Mouse (Mus musculus): Measurements from ENCODE around the gene Celsr2. TPM values are rescaled to one million over a fixed set of nuclear protein-coding genes. Genes with fewer than 3 reads are reported as not detected.

Celsr2 gene
- 9.5 and 11.0 TPM in 2 replicates for polyA plus RNA-seq (2016; fragmentation: Nextera tagmentation; extraction: Ambion mirVana)

DNA sequence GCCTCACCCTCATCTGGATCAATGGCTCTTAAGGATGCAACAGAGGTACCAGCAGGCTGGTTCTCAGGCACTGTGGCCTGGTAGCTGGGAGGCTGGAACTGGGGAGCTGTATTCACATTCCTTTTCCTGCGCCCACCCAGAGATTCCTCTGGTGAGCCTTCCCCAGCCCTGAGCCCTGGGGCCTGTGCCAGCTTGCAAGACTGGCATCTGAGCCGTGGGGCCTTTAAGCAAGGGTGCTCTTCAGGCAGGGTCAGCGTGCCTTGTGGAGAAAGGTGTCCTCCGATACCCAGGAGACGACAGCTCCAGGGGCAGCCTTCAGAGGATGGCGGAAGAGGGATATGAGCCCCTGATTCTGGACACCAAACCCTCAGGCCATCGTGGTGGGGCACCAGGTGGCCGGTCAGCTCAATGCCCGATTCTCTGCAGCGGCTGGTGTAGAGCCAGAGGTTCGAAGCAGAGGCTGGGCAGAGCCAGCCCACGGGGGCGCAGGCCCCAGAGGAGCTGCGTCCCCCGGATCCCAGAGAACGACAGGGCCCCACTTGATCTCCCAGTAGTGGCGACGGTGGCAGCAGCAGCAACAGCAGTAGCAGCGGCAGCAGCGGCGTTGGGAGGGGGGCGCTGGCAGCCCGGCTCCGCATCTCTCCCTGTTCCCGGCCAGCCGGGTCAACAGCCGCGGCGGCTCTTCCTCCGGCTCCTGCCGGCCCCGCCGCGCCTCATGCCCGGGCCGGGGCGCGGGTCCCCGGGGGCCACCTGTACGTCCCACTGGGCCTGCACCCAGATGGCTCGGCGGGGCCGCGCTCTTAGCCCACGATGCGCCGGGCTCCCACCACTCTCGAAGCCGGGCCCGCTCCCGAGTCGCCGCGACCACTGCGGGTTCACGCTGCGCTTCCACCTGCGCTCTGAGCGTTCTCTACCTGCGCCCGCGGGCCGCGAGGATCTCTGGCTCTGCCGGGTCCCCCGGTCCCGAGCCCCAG is at the start of gene Celsr2:
Celsr2 (minus strand) TSS at position 696 of the 974 bp plus-strand sequence.
- 0 out of 2 replicates have a peak, but pooled peaks have one; percentile 6 for ATAC-seq (ENCODE audit: insufficient number of reproducible peaks, insufficient read depth, low FRiP score, low TSS enrichment)
- H3K4me1 ChIP-seq: peaks cover 24% of the 10 kb centered on the region
- peaks cover 21% of the 10 kb centered on the region for H3K27me3 ChIP-seq
- peak within 1 kb of the TSS; percentile 82 for H3K4me3 ChIP-seq
- WGBS: 6% methylated on average over 67 of the region's 67 CpGs
- H3K27ac ChIP-seq: peak within 1 kb of the TSS; percentile 63; the same call in 1 of the 2 replicates
- peaks cover 27% of the 10 kb centered on the region for H3K36me3 ChIP-seq
- H3K9me3 ChIP-seq: peaks cover 13% of the 10 kb centered on the region
- peak within 1 kb of the TSS; percentile 82 for H3K9ac ChIP-seq
- peak within 1 kb of the TSS; percentile 99 for H3K4me2 ChIP-seq (replicated peaks)

DNA sequence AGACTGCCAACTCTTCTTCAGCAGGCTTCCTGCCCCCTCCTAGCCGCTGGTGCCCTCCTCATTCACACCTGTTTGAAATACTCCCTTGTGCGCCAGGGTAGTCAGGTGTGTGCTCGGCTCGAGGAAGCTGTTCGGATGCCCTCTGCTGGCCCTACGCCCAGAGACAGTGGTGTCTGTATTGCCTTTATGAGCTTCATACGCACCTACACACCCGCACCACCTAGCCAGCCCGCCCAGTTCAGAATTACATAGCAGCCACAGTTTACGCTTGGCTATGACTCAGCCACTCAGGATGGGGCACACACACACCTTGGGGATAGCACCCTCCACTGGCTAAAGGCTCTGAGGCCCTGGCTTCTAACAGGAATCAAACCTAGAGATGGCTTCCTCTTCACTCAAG is 43.5 kb upstream of the Celsr2 start:
- no peak for ATAC-seq (ENCODE audit: insufficient number of reproducible peaks, insufficient read depth, low FRiP score, low TSS enrichment)
- 45% methylated on average over 10 of the region's 10 CpGs for WGBS
- Histone ChIP-seq H3K4me2 (replicated peaks) (no peak overlapping the region), H3K9me3 (no peaks in the 10 kb centered on the region), H3K4me1 (no peaks in the 10 kb centered on the region), H3K27me3 (no peaks in the 10 kb centered on the region), H3K27ac (no peak overlapping the region), H3K9ac (no peak overlapping the region), H3K36me3 (no peaks in the 10 kb centered on the region), H3K4me3 (no peak overlapping the region)

DNA sequence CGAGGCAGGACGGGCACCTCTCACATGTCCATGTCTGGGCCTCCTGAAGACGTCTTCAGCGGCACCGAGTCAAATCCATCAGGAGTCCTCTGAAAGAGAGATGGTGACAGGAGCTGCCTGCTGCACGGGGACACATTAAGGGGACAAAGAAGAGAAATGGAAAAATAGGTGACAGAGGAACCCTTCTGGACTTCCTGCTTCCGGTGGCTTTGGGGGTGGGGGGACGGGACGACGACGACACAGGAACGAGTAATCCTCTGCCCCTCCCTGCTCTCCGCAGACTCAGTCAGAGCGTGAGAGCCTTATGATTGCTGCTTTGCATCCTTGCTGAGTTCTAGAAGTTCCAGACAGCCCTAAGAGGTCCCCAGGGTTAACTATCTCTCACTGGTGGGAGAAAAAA is 43.0 kb upstream of the Celsr2 start:
- WGBS: 53% methylated on average over 14 of the region's 14 CpGs
- H3K4me1 ChIP-seq: no peaks in the 10 kb centered on the region
- no peaks in the 10 kb centered on the region for H3K36me3 ChIP-seq
- no peak overlapping the region for H3K9ac ChIP-seq
- H3K4me3 ChIP-seq: no peak overlapping the region
- no peak overlapping the region for H3K4me2 ChIP-seq (replicated peaks)
- ATAC-seq (ENCODE audit: insufficient number of reproducible peaks, insufficient read depth, low FRiP score, low TSS enrichment): no peak
- no peaks in the 10 kb centered on the region for H3K9me3 ChIP-seq
- no peak overlapping the region for H3K27ac ChIP-seq
- H3K27me3 ChIP-seq: no peaks in the 10 kb centered on the region

DNA sequence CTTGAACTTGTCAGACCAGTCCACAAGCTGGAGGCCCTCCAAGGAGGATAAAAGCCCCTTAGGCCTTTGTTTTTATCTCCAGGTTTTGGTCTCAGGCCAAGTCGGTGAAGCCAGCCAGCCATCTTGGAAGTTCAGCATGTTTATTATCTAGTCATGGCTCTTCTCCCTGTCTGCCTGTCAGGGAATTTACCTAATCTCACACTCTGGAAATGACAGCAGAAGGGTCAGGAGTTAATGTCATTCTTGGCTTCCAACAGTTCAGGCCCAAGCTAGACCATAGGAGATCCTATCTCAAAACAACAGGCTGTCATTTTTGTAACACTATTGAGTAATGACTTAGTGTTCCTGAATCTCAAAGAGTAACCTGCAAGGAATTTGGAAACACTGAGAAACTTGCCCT is 38.8 kb upstream of the Celsr2 start:
- Histone ChIP-seq H3K36me3 (no peaks in the 10 kb centered on the region), H3K9me3 (no peaks in the 10 kb centered on the region), H3K27ac (no peak overlapping the region), H3K27me3 (no peaks in the 10 kb centered on the region), H3K4me1 (no peaks in the 10 kb centered on the region), H3K4me2 (replicated peaks) (no peak overlapping the region), H3K4me3 (no peak overlapping the region), H3K9ac (no peak overlapping the region)
- no peak for ATAC-seq (ENCODE audit: insufficient number of reproducible peaks, insufficient read depth, low FRiP score, low TSS enrichment)
- WGBS: 80% methylated on average over 1 of the region's 1 CpGs

DNA sequence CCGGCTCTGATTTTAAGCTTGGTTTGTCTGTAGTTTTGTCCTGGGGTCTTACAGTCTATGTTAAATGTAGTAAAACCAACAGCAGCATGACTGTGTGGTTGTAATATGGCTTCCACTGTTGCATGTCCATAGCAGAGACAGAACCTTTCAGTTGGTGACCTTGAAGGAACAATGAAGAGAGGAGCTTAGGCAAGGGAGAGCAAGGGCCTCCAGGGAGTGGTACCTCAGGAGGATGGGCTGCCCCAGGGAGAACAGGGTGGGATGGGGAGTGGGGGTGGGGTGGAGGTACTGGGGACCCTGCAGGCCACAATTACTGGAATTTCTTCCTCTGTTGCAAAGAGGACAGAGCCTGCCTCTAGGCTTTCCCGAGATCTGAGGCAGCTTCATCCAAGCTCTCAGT is 36.6 kb upstream of the Celsr2 start:
- H3K27me3 ChIP-seq: no peaks in the 10 kb centered on the region
- 76% methylated on average over 2 of the region's 2 CpGs for WGBS
- H3K9ac ChIP-seq: no peak overlapping the region

DNA sequence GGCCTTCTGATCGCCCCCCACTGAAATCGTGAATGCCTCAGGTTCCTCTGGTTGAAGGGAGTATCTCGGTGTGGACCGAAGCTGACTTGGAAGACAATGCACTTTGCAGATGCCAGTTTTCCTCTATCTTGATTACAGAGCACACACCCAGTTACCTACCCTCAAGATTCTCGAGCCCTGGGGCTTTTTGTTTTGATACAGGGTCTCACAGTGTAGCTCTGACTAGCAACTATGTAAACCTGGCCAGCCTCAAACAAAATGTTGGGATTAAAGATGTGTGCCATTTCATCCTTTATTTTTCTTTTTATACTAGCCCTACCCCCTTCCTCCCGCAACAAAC is 30.0 kb upstream of the Celsr2 start:
- Histone ChIP-seq H3K27ac (peak overlapping the region; percentile 89), H3K9me3 (no peaks in the 10 kb centered on the region), H3K4me2 (replicated peaks) (peak overlapping the region; percentile 93), H3K27me3 (no peaks in the 10 kb centered on the region), H3K4me1 (peaks cover 18% of the 10 kb centered on the region), H3K36me3 (no peaks in the 10 kb centered on the region; the same call in 1 of the 2 replicates), H3K9ac (peak overlapping the region; percentile 80), H3K4me3 (peak overlapping the region; percentile 85)
- no peak for ATAC-seq (ENCODE audit: insufficient number of reproducible peaks, insufficient read depth, low FRiP score, low TSS enrichment)
- 15% methylated on average over 6 of the region's 6 CpGs for WGBS

More for the DNA sequence above, 36.6 kb upstream of the Celsr2 start:
- Histone ChIP-seq H3K4me1 (no peaks in the 10 kb centered on the region), H3K36me3 (no peaks in the 10 kb centered on the region), H3K4me2 (replicated peaks) (no peak overlapping the region), H3K27ac (no peak overlapping the region), H3K9me3 (no peaks in the 10 kb centered on the region), H3K4me3 (no peak overlapping the region)
- ATAC-seq (ENCODE audit: insufficient number of reproducible peaks, insufficient read depth, low FRiP score, low TSS enrichment): no peak

DNA sequence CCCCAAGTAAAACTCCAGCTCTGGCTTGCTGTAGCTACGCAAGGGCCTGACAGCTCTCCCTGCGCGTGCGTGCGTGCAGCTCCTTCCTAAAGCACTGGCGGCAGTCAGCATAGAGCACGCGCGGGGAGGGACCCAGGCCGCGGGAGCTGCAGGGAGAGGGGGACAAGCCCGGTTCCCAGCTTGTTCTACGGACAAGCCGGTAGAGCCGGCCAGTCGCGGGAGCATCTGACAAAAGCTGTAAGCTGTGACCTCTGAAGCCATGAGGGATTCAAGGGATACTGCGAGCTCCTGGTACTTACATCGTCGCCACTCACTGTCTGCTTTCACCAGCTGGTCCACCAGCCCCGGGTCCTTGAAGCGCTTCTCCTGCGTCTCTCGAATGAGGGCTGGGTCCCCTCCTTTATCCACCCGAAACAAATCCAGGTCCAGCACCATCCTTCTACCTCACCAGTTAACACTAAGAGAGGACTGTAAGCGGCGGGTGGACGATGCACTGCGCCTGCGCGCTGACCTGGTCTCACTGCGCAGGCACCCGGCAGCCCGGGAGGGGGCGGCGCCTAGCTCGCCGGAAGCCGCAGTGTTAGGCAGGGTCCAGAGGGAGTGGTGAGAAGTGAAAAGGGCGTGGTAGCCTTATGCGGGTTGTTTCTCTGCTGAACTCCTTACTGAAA is 29.5 kb upstream of the Celsr2 start, which contains the start of gene Sars:
Sars (minus strand) TSS at position 512 of the 668 bp plus-strand sequence.
- WGBS: under 1% methylated on average over 41 of the region's 41 CpGs
- peak; percentile 97 for ATAC-seq (ENCODE audit: insufficient number of reproducible peaks, insufficient read depth, low FRiP score, low TSS enrichment)
- H3K4me2 ChIP-seq (replicated peaks): peak within 1 kb of the TSS; percentile 93
- H3K4me1 ChIP-seq: peaks cover 18% of the 10 kb centered on the region
- peak within 1 kb of the TSS; percentile 89 for H3K27ac ChIP-seq
- peak within 1 kb of the TSS; percentile 80 for H3K9ac ChIP-seq
- peak within 1 kb of the TSS; percentile 85 for H3K4me3 ChIP-seq
- H3K9me3 ChIP-seq: no peaks in the 10 kb centered on the region
- H3K36me3 ChIP-seq: no peaks in the 10 kb centered on the region; the same call in 1 of the 2 replicates
- no peaks in the 10 kb centered on the region for H3K27me3 ChIP-seq

DNA sequence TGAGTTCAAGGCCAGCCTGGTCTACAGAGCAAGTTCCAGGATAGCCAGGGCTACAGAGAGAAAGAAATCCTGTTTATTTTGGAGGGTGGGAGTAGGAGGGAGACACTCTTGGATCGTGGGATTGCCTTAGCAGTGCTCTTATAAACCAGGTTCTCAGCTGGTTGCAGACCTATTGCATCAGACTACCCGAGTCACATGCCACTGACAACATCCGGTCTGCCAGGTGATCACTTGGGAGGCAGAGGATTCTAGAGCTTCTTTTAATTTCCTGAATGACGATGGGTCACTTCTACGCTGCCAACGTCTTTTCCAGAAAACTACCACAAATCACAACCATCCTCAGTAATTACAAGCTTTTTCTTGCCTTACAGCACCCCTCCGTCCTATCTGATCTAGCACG is 28.7 kb upstream of the Celsr2 start:
- H3K36me3 ChIP-seq: no peaks in the 10 kb centered on the region; the same call in 1 of the 2 replicates
- H3K27me3 ChIP-seq: no peaks in the 10 kb centered on the region
- peak overlapping the region; percentile 80 for H3K9ac ChIP-seq
- no peak for ATAC-seq (ENCODE audit: insufficient number of reproducible peaks, insufficient read depth, low FRiP score, low TSS enrichment)
- H3K4me3 ChIP-seq: peak overlapping the region; percentile 85
- peaks cover 18% of the 10 kb centered on the region for H3K4me1 ChIP-seq
- H3K27ac ChIP-seq: no peak overlapping the region
- H3K4me2 ChIP-seq (replicated peaks): peak overlapping the region; percentile 93
- 22% methylated on average over 8 of the region's 8 CpGs for WGBS
- no peaks in the 10 kb centered on the region for H3K9me3 ChIP-seq

DNA sequence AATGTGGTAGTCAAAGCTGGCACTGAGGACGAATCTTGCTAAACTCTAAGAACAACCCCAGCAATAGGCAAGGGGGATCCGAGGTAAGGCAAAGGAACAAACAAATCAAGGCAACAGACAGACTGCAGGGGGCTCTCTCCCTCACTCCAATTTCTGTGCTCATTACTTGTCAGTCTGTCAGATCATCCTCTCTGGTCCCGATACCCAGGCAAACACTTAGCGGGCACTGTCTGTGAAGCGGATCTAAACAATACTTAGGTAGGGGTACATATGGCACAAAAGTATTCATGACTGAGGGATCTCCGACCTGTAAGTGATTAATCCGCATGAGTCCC is 21.0 kb upstream of the Celsr2 start:
- H3K9ac ChIP-seq: no peak overlapping the region
- no peaks in the 10 kb centered on the region for H3K9me3 ChIP-seq
- ATAC-seq (ENCODE audit: insufficient number of reproducible peaks, insufficient read depth, low FRiP score, low TSS enrichment): no peak
- H3K4me1 ChIP-seq: no peaks in the 10 kb centered on the region
- no peak overlapping the region for H3K27ac ChIP-seq
- 82% methylated on average over 7 of the region's 7 CpGs for WGBS
- H3K4me3 ChIP-seq: no peak overlapping the region
- H3K27me3 ChIP-seq: no peaks in the 10 kb centered on the region
- H3K4me2 ChIP-seq (replicated peaks): no peak overlapping the region
- peaks cover 48% of the 10 kb centered on the region for H3K36me3 ChIP-seq

DNA sequence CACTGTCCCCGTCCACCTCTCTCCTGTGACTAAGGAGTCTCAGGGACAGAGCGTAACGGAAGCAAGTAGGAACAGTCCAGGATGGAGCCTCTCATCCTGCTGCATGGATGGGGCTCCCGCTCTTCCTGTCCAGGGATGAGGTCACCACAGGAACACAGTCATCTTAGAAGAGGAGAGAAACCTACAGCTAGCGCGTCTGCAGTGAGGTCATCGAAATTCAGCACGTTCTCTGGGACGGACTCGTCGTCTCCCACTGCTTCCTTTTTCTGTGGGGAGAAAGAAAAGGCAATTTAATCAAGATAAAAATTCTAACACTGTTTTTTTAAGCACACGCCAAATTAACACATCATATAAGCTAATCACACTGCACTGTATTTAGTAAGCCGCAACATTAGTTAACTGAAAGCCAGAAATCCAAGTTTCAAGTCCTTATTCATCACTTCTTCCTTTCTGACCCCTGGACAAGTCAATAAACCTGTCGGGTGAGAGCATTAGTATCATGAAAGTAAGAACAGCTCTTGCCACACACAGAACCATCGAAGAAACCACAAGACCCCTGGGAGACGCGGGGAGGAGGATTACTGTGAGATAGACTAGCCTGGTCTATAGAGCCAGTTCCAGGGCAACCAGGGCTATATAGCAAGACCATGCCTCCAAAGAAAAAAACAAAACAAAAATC is 20.5 kb upstream of the Celsr2 start:
- Histone ChIP-seq H3K4me2 (replicated peaks) (no peak overlapping the region), H3K9ac (no peak overlapping the region), H3K27ac (no peak overlapping the region), H3K9me3 (no peaks in the 10 kb centered on the region), H3K4me3 (no peak overlapping the region), H3K36me3 (peaks cover 52% of the 10 kb centered on the region), H3K4me1 (no peaks in the 10 kb centered on the region), H3K27me3 (no peaks in the 10 kb centered on the region)
- no peak for ATAC-seq (ENCODE audit: insufficient number of reproducible peaks, insufficient read depth, low FRiP score, low TSS enrichment)
- WGBS: 87% methylated on average over 17 of the region's 17 CpGs

DNA sequence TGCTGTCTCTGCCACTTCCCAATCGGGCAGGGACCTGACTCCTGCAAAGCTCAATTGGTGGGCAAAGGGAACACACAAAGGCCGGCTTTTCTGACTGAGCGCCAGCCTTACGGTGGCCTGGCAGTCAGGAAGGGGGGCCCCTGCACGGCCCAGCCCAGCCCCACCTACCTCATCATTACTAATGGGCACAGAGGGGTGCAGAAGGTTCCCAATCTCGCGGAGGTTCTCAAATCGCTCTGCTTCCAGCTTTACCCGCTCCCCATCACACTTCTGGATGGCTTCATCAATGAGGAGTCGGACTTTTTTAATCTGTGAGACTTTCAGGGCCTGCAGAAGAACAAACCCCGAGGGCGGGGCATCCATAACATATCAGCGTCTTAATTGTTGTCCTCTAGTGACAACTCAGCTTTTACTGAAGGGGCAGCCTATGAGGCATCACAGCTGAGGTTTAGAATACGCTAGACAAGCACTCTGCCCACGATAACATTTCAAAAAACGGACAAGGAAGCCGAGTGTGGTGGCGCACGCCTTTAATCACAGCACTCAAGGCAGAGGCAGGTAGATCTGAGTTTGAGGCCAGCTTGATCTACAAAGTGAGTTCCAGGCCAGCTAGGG is 18.6 kb upstream of the Celsr2 start:
- no peak for ATAC-seq (ENCODE audit: insufficient number of reproducible peaks, insufficient read depth, low FRiP score, low TSS enrichment)
- WGBS: 49% methylated on average over 19 of the region's 19 CpGs
- no peak overlapping the region for H3K9ac ChIP-seq
- no peak overlapping the region for H3K4me3 ChIP-seq
- H3K27me3 ChIP-seq: no peaks in the 10 kb centered on the region
- H3K9me3 ChIP-seq: no peaks in the 10 kb centered on the region
- H3K4me2 ChIP-seq (replicated peaks): no peak overlapping the region
- H3K4me1 ChIP-seq: no peaks in the 10 kb centered on the region
- H3K36me3 ChIP-seq: peaks cover 68% of the 10 kb centered on the region
- 0 out of 2 replicates have a peak overlapping the region, but pooled peaks have one; percentile 5 for H3K27ac ChIP-seq
